Mouse (Mus musculus): Measurements from ENCODE around the gene Kbtbd7.

- TF ChIP-seq POLR2A (IDR thresholded peaks at IDR 0.05; ENCODE audit: insufficient read length, low read depth): no peak
- no peak for TF ChIP-seq TCF12 (IDR thresholded peaks at IDR 0.05; ENCODE audit: insufficient read depth, poor library complexity, severe bottlenecking)
- TF ChIP-seq CEBPB (IDR thresholded peaks at IDR 0.05; ENCODE audit: insufficient read depth, poor library complexity, severe bottlenecking): no peak
- no peak for TF ChIP-seq E2F4 (IDR thresholded peaks at IDR 0.05; ENCODE audit: insufficient read depth)
- no peak for TF ChIP-seq USF1 (IDR thresholded peaks at IDR 0.05; ENCODE audit: low read depth)
- TF ChIP-seq POLR2AphosphoS2 (IDR thresholded peaks at IDR 0.05; ENCODE audit: insufficient read length, low read depth): no peak
- no peak for TF ChIP-seq SRF (IDR thresholded peaks at IDR 0.05; ENCODE audit: control insufficient read depth, insufficient read length, low read depth)
- TF ChIP-seq MAX (IDR thresholded peaks at IDR 0.05; ENCODE audit: low read depth): no peak
Observed at GRCm38 (mm10) chr14:79393289-79393688, 33.0 kb upstream of the Kbtbd7 start.
